Mouse (Mus musculus) midbrain, embryonic 16.5 days (tissue): Measurements from ENCODE around the gene Arhgap15. TPM values are rescaled to one million over a fixed set of nuclear protein-coding genes. Genes with fewer than 3 reads are reported as not detected.

Source experiments
- polyA plus RNA-seq: library from polyadenylated mRNA; unstranded; fragments of >200 nt; fragmentation: Nextera tagmentation; extraction: Ambion mirVana; gene quantifications from 2 replicates; pipeline ENCODE4 v1.2.1, GENCODE M21; 2015

Gene Arhgap15
- polyA plus RNA-seq, 1 experiment from 2014 or later: 1.1 TPM

Other genes with a start within 250 kb of the Arhgap15 start
- gene Kynu, start 193.5 kb upstream of the Arhgap15 start, polyA plus RNA-seq: 0.09 and 0.21 TPM in 2 replicates